Mouse (Mus musculus): ENCODE measurements at regions not wholly inside any gene's neighbourhood (a gene's known extent, or its start where the extent isn't known, plus 50 kb on each side); places are given as distances from the start of the nearest gene placed in this dataset.

DNA sequence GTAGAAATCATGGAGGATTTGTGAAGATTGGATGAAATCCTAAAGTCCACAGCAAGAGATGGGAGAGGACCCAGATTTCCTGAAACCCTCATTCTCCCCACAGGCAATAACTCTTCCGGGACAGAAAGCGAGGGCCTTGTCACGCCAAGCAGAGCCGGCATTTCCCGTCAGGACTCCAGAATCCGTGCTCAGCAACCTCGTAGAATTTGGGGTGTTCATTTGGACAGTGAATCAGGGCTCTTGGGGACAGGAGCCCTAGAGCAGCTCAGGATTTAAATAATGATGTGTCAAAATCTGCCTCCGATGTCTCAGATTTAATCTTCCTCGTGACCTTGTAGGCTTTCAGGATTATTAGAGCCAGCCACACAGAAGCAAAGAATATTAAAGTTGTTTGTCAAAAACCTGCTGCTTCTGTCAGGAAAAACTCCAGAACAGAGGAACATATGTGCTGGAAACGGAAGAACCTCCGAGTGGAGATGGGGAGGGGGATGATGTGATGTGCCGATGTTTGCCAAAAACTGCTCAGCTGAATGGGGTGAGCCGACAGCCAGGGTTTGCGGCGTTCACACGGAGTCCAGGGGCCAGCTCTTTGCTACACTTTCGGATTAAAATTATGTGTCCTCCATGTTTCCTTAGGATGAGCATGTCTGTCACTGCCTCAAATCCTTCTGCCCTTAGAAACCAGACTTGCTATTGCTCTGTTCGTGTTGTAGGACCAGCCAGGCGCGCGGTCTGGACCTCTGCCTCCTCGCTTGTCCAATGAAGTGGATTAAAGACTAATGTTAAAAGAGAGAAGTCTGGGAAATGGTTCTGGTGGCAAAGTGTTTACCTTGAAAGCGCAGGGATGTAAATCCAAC, 193.0 kb downstream of the Pdcd6ip start:
- Histone ChIP-seq H3K36me3 (ENCODE audit: control insufficient read depth, insufficient read depth, low read length, poor library complexity, severe bottlenecking) (no peaks in the 10 kb centered on the region), H3K27me3 (ENCODE audit: control insufficient read depth, insufficient read depth, low read length, poor library complexity, severe bottlenecking) (no peaks in the 10 kb centered on the region)
- DNase-seq (ENCODE audit: low read depth, low spot score): no peak

GRCm38 (mm10) chr9:113511302-113511701, 196.8 kb downstream of the Pdcd6ip start:
- Histone ChIP-seq H3K36me3 (ENCODE audit: control insufficient read depth, insufficient read depth, low read length, poor library complexity, severe bottlenecking) (no peaks in the 10 kb centered on the region), H3K27me3 (ENCODE audit: control insufficient read depth, insufficient read depth, low read length, poor library complexity, severe bottlenecking) (no peaks in the 10 kb centered on the region)
- DNase-seq (ENCODE audit: low read depth, low spot score): no peak

DNA sequence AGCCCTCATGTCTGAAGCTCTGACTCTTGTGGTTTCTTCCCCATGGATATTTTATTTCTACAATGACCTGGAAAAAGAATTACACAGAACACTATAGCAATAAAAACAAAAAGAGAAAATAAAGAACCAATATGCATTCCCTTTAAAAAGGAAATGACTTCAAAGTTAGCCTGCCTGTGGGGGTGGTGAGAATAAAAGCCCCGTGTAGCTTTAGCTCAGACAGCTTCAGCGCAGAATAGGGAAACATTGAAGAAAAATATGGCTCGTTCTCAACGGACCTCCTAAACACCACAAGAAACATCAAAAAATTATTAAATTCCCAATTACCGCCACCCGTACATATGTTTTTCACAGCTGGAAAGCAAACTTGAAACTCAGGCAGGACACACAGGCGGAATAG, 198.7 kb downstream of the Pdcd6ip start:
- Histone ChIP-seq H3K27me3 (ENCODE audit: control insufficient read depth, insufficient read depth, low read length, poor library complexity, severe bottlenecking) (no peaks in the 10 kb centered on the region), H3K36me3 (ENCODE audit: control insufficient read depth, insufficient read depth, low read length, poor library complexity, severe bottlenecking) (no peaks in the 10 kb centered on the region)
- DNase-seq (ENCODE audit: low read depth, low spot score): no peak

DNA sequence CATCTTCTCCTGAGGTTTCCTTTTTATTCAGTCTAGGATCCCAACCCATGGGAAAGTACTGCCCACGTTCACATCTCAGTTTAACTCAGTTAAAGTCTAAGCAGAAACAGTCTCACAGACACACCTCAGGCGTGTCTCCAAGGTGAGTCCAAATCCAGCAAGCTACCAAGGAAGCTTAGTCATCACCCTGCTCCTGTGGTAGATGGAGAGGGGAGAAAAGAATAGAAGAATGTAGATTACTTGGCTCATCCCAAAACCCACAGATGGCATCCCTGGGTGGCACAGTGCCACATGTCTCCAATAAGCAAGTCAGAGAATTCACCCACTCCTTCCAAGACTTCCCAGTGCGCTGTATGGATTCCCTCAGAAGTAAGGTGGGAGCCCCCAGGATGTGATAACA, 199.2 kb downstream of the Pdcd6ip start:
- no peak for DNase-seq (ENCODE audit: low read depth, low spot score)
- Histone ChIP-seq H3K36me3 (ENCODE audit: control insufficient read depth, insufficient read depth, low read length, poor library complexity, severe bottlenecking) (no peaks in the 10 kb centered on the region), H3K27me3 (ENCODE audit: control insufficient read depth, insufficient read depth, low read length, poor library complexity, severe bottlenecking) (no peaks in the 10 kb centered on the region)

GRCm38 (mm10) chr9:113507561-113508460, 200.2 kb downstream of the Pdcd6ip start:
- Histone ChIP-seq H3K27me3 (ENCODE audit: control insufficient read depth, insufficient read depth, low read length, poor library complexity, severe bottlenecking) (no peaks in the 10 kb centered on the region), H3K36me3 (ENCODE audit: control insufficient read depth, insufficient read depth, low read length, poor library complexity, severe bottlenecking) (no peaks in the 10 kb centered on the region)
- DNase-seq (ENCODE audit: low read depth, low spot score): no peak

- Histone ChIP-seq H3K27me3 (ENCODE audit: control insufficient read depth, insufficient read depth, low read length, poor library complexity, severe bottlenecking) (no peaks in the 10 kb centered on the region), H3K36me3 (ENCODE audit: control insufficient read depth, insufficient read depth, low read length, poor library complexity, severe bottlenecking) (no peaks in the 10 kb centered on the region)
- no peak for DNase-seq (ENCODE audit: low read depth, low spot score)
These were observed 208.8 kb downstream of the Pdcd6ip start for GRCm38 (mm10) chr9:113499246-113499645.

GRCm38 (mm10) chr9:113496176-113496732, 211.8 kb downstream of the Pdcd6ip start:
- H3K27me3 ChIP-seq (ENCODE audit: control insufficient read depth, insufficient read depth, low read length, poor library complexity, severe bottlenecking): no peaks in the 10 kb centered on the region

DNA sequence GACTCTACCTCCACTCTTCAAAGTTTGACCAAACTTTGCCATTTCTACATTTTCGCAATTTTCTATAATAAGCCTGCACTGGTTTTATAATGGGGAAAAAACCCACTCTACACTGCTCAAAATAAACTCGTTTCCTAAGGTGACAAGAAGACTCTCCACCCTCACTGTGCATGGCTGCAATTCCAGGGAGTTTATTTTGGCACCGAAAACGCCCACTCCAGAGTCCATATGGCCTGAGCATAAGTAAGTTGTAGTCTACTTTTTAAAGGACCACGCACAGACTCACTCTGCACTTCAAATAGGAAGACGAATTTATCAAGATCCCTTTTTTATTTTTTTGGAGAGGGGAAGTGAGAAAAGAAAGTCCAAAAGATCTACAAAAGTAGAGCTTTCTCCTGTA, 219.4 kb downstream of the Pdcd6ip start:
- Histone ChIP-seq H3K27me3 (ENCODE audit: control insufficient read depth, insufficient read depth, low read length, poor library complexity, severe bottlenecking) (no peaks in the 10 kb centered on the region), H3K36me3 (ENCODE audit: control insufficient read depth, insufficient read depth, low read length, poor library complexity, severe bottlenecking) (no peaks in the 10 kb centered on the region)
- no peak for DNase-seq (ENCODE audit: low read depth, low spot score)

More at GRCm38 (mm10) chr9:113496176-113496732, 211.8 kb downstream of the Pdcd6ip start:
- no peak for DNase-seq (ENCODE audit: low read depth, low spot score)
- no peaks in the 10 kb centered on the region for H3K36me3 ChIP-seq (ENCODE audit: control insufficient read depth, insufficient read depth, low read length, poor library complexity, severe bottlenecking)

- no peak for DNase-seq (ENCODE audit: low read depth, low spot score)
- Histone ChIP-seq H3K36me3 (ENCODE audit: control insufficient read depth, insufficient read depth, low read length, poor library complexity, severe bottlenecking) (no peaks in the 10 kb centered on the region), H3K27me3 (ENCODE audit: control insufficient read depth, insufficient read depth, low read length, poor library complexity, severe bottlenecking) (no peaks in the 10 kb centered on the region)
These were observed 221.5 kb downstream of the Pdcd6ip start for GRCm38 (mm10) chr9:113486494-113487081.

- DNase-seq (ENCODE audit: low read depth, low spot score): no peak
- Histone ChIP-seq H3K27me3 (ENCODE audit: control insufficient read depth, insufficient read depth, low read length, poor library complexity, severe bottlenecking) (no peaks in the 10 kb centered on the region), H3K36me3 (ENCODE audit: control insufficient read depth, insufficient read depth, low read length, poor library complexity, severe bottlenecking) (no peaks in the 10 kb centered on the region)
These were observed 228.2 kb downstream of the Pdcd6ip start for GRCm38 (mm10) chr9:113479897-113480296.

GRCm38 (mm10) chr9:113478761-113479265, 229.2 kb downstream of the Pdcd6ip start:
- DNase-seq (ENCODE audit: low read depth, low spot score): no peak
- Histone ChIP-seq H3K36me3 (ENCODE audit: control insufficient read depth, insufficient read depth, low read length, poor library complexity, severe bottlenecking) (no peaks in the 10 kb centered on the region), H3K27me3 (ENCODE audit: control insufficient read depth, insufficient read depth, low read length, poor library complexity, severe bottlenecking) (no peaks in the 10 kb centered on the region)

- Histone ChIP-seq H3K27me3 (ENCODE audit: control insufficient read depth, insufficient read depth, low read length, poor library complexity, severe bottlenecking) (no peaks in the 10 kb centered on the region), H3K36me3 (ENCODE audit: control insufficient read depth, insufficient read depth, low read length, poor library complexity, severe bottlenecking) (no peaks in the 10 kb centered on the region)
- no peak for DNase-seq (ENCODE audit: low read depth, low spot score)
These were observed 236.3 kb downstream of the Pdcd6ip start for GRCm38 (mm10) chr9:113471781-113472180.

GRCm38 (mm10) chr9:113462888-113463287, 245.2 kb downstream of the Pdcd6ip start:
- DNase-seq (ENCODE audit: low read depth, low spot score): no peak
- no peaks in the 10 kb centered on the region for H3K27me3 ChIP-seq (ENCODE audit: control insufficient read depth, insufficient read depth, low read length, poor library complexity, severe bottlenecking)
- H3K36me3 ChIP-seq (ENCODE audit: control insufficient read depth, insufficient read depth, low read length, poor library complexity, severe bottlenecking): no peaks in the 10 kb centered on the region

DNA sequence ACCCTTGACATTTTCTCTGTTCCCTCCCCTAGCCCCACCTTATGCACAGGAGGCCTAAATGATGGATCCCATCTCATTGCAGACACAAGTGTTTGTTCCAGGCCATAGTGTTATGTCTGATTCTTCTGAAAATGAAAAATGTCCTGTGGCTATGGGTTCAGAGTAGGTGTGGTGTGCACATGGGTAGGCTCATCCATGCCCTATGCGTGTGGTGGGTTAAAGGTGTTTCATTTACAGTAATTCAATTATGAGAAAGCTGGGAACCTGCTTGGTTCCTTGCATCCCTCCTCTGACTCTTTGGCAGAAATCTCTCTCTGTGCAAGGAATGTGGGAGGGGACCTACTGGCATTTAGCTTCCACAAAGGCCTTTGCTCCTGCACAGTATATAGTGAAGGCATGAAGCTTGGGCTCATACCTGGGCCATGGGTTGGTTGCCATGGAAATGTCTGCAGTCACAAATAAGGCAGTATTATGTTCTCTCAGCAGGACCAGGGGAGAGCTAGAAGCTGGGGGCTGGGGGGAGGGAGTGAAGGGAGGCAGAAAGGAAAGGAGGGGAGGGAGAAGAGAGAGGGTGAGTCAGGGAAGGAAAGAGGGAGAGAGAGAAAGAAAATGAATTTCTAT, 245.7 kb downstream of the Pdcd6ip start:
- no peak for DNase-seq (ENCODE audit: low read depth, low spot score)
- H3K27me3 ChIP-seq (ENCODE audit: control insufficient read depth, insufficient read depth, low read length, poor library complexity, severe bottlenecking): no peaks in the 10 kb centered on the region
- no peaks in the 10 kb centered on the region for H3K36me3 ChIP-seq (ENCODE audit: control insufficient read depth, insufficient read depth, low read length, poor library complexity, severe bottlenecking)
